Mouse (Mus musculus) MEL (cell line): ENCODE measurements around the gene Uba3. TPM values are rescaled to one million over a fixed set of nuclear protein-coding genes. Genes with fewer than 3 reads are reported as not detected.

Experiments
- DNase-seq: peaks from one replicate; pipeline ENCODE4 v3.0.0; 2011; ENCODE audit warnings: low read depth, low spot score
- H3K27ac ChIP-seq: 2 replicates; pipeline ENCODE4 v1.5.1; 2012; ENCODE audit warnings: low read depth, mild to moderate bottlenecking, control low read depth, low read length, moderate library complexity; ENCODE audit not compliant: control insufficient read depth
- H3K27me3 ChIP-seq, 2 experiments: fragments of 150-350 bp in 1 of 2; sonication (generic) in 1 of 2; 2 replicates each; pipeline ENCODE4 v1.6.1; 2012; ENCODE audit warnings: low read length in 2 of 2, mild to moderate bottlenecking in 2 of 2, improper control_type of control experiment in 1 of 2, moderate library complexity in 1 of 2; ENCODE audit not compliant: insufficient read depth in 2 of 2, control insufficient read depth in 1 of 2
- H3K36me3 ChIP-seq, 2 experiments: 2 replicates each; pipeline ENCODE4 v1.6.1; 2012 to 2014; ENCODE audit warnings: low read length in 2 of 2, improper control_type of control experiment in 1 of 2, inconsistent platforms in 1 of 2, mild to moderate bottlenecking in 1 of 2; ENCODE audit not compliant: insufficient read depth in 2 of 2, control insufficient read depth in 1 of 2
- H3K4me1 ChIP-seq, 2 experiments: fragments of 150-350 bp in 1 of 2; sonication (generic) in 1 of 2; 2 replicates each; pipeline ENCODE4 v1.6.1; 2012; ENCODE audit warnings: low read length in 2 of 2, improper control_type of control experiment in 1 of 2, mild to moderate bottlenecking in 1 of 2; ENCODE audit not compliant: insufficient read depth in 2 of 2, control insufficient read depth in 1 of 2
- H3K4me3 ChIP-seq, 2 experiments: fragments of 150-350 bp in 1 of 2; sonication (generic) in 1 of 2; 2 replicates each; pipeline ENCODE4 v1.5.1; 2012; ENCODE audit warnings: low read depth in 2 of 2, low read length in 2 of 2, mild to moderate bottlenecking in 2 of 2, moderate library complexity in 2 of 2, control low read depth in 1 of 2, improper control_type of control experiment in 1 of 2; ENCODE audit not compliant: control insufficient read depth in 1 of 2, insufficient read depth in 1 of 2
- H3K79me2 ChIP-seq: 2 replicates; pipeline ENCODE4 v1.6.1; 2012; ENCODE audit warnings: mild to moderate bottlenecking, low read length, moderate library complexity; ENCODE audit not compliant: control insufficient read depth, poor library complexity, insufficient read depth
- H3K9ac ChIP-seq: 2 replicates; pipeline ENCODE4 v1.6.1; 2012; ENCODE audit warnings: low read depth, mild to moderate bottlenecking, control low read depth, low read length, moderate library complexity; ENCODE audit not compliant: control insufficient read depth, poor library complexity, severe bottlenecking
- H3K9me3 ChIP-seq: fragments of 150-350 bp; sonication (generic); replicated peaks from 2 replicates; pipeline ENCODE4 v1.6.1; 2012; ENCODE audit warnings: mild to moderate bottlenecking, low read length, improper control_type of control experiment, moderate library complexity; ENCODE audit not compliant: insufficient read depth
- BHLHE40 ChIP-seq: IDR thresholded peaks from 2 replicates; pipeline ENCODE4 v1.6.1; 2012; ENCODE audit warnings: low read depth, mild to moderate bottlenecking, inconsistent platforms, low read length, improper control_type of control experiment, borderline replicate concordance
- CHD1 ChIP-seq: IDR thresholded peaks from 2 replicates; pipeline ENCODE4 v1.6.1; 2012; ENCODE audit warnings: low read depth, mild to moderate bottlenecking, inconsistent platforms, low read length, improper control_type of control experiment
- CHD2 ChIP-seq: IDR thresholded peaks from 2 replicates; pipeline ENCODE4 v1.6.1; 2011; ENCODE audit warnings: low read length, improper control_type of control experiment
- E2F4 ChIP-seq: IDR thresholded peaks from 2 replicates; pipeline ENCODE4 v1.6.1; 2011; ENCODE audit warnings: low read depth, low read length, improper control_type of control experiment, borderline replicate concordance
- ELF1 ChIP-seq: IDR thresholded peaks from 2 replicates; pipeline ENCODE4 v1.6.1; 2014; ENCODE audit warnings: low read depth, mild to moderate bottlenecking, inconsistent platforms, low read length, improper control_type of control experiment, moderate library complexity
- EP300 ChIP-seq, 2 experiments: IDR thresholded peaks; 2 replicates each; pipeline ENCODE4 v1.6.1; 2011; ENCODE audit warnings: improper control_type of control experiment in 2 of 2, low read length in 2 of 2, low read depth in 1 of 2, mild to moderate bottlenecking in 1 of 2
- ETS1 ChIP-seq: IDR thresholded peaks from 2 replicates; pipeline ENCODE4 v1.6.1; 2012; ENCODE audit warnings: low read depth, mild to moderate bottlenecking, inconsistent platforms, low read length, improper control_type of control experiment, moderate library complexity
- HCFC1 ChIP-seq: IDR thresholded peaks from 2 replicates; pipeline ENCODE4 v1.6.1; 2012; ENCODE audit warnings: low read depth, mild to moderate bottlenecking, inconsistent platforms, low read length, improper control_type of control experiment, moderate library complexity
- MAX ChIP-seq: IDR thresholded peaks from 2 replicates; pipeline ENCODE4 v1.6.1; 2011; ENCODE audit warnings: low read length, improper control_type of control experiment
- MAZ ChIP-seq: IDR thresholded peaks from 2 replicates; pipeline ENCODE4 v1.6.1; 2012; ENCODE audit warnings: low read depth, mild to moderate bottlenecking, inconsistent platforms, low read length, improper control_type of control experiment
- RAD21 ChIP-seq: IDR thresholded peaks from 2 replicates; pipeline ENCODE4 v1.6.1; 2011; ENCODE audit warnings: mild to moderate bottlenecking, low read depth, low read length, improper control_type of control experiment
- USF1 ChIP-seq: IDR thresholded peaks from 2 replicates; pipeline ENCODE4 v1.6.1; 2014; ENCODE audit warnings: low read depth, mild to moderate bottlenecking, inconsistent platforms, low read length, improper control_type of control experiment, moderate library complexity
- USF2 ChIP-seq, 2 experiments: IDR thresholded peaks; 2 replicates each; pipeline ENCODE4 v1.6.1; 2011 to 2012; ENCODE audit warnings: improper control_type of control experiment in 2 of 2, low read length in 2 of 2, borderline replicate concordance in 1 of 2, inconsistent platforms in 1 of 2, low read depth in 1 of 2, mild to moderate bottlenecking in 1 of 2; ENCODE audit not compliant: insufficient read depth in 1 of 2
- ZC3H11A ChIP-seq: IDR thresholded peaks from 2 replicates; pipeline ENCODE4 v1.6.1; 2012; ENCODE audit warnings: low read depth, mild to moderate bottlenecking, inconsistent platforms, low read length, improper control_type of control experiment
- ZKSCAN1 ChIP-seq: IDR thresholded peaks from 2 replicates; pipeline ENCODE4 v1.6.1; 2012; ENCODE audit warnings: low read depth, mild to moderate bottlenecking, inconsistent platforms, low read length, improper control_type of control experiment, moderate library complexity
- polyA plus RNA-seq, 2 experiments: library from polyadenylated mRNA; stranded (reverse) in 1 of 2; unstranded in 1 of 2; fragments of >175 nt in 1 of 2; fragments of >200 nt in 1 of 2; gene quantifications; 2 replicates each; pipeline versions ENCODE4 v1.2.1 to v1.2.4; 2012; ENCODE audit warnings: low replicate concordance in 2 of 2, low read depth in 1 of 2; ENCODE audit not compliant: insufficient read length in 2 of 2, insufficient read depth in 1 of 2, missing spikeins in 1 of 2
- total RNA-seq: library from RNA; depleted of rRNA; stranded (reverse); fragments of 300-350 nt; gene quantifications from 2 replicates; pipeline ENCODE4 v1.2.3, GENCODE M21; 2012; rRNA removed

Uba3 gene
- total and polyA plus RNA-seq, 3 experiments, result 37.1 to 38.1 TPM; not detected in 1

GRCm38 (mm10) chr6:97141811-97142210, 63.6 kb downstream of the Uba3 start:
- no peak for DNase-seq
- no peaks in the 10 kb centered on the region for H3K9me3 ChIP-seq
- no peak overlapping the region for H3K9ac ChIP-seq
- H3K36me3 ChIP-seq, result no peaks in the 10 kb centered on the region
- no peaks in the 10 kb centered on the region for H3K79me2 ChIP-seq
- TF ChIP-seq ELF1, result no peak
- no peak for TF ChIP-seq CHD1
- no peak for TF ChIP-seq ZC3H11A
- TF ChIP-seq BHLHE40, result no peak
- no peak for TF ChIP-seq ZKSCAN1
- no peak for TF ChIP-seq HCFC1
- no peak for TF ChIP-seq USF1
- no peak for TF ChIP-seq RAD21
- TF ChIP-seq USF2 (IDR thresholded peaks at IDR 0.05; ENCODE audit: borderline replicate concordance in 1 of 2, insufficient read depth in 1 of 2, low read depth in 1 of 2, low read length in 2 of 2), result no peak
- no peak for TF ChIP-seq E2F4
- no peak for TF ChIP-seq MAX
- TF ChIP-seq MAZ, result no peak
- no peak for TF ChIP-seq ETS1
- no peak for TF ChIP-seq CHD2
- no peak for TF ChIP-seq EP300 (IDR thresholded peaks at IDR 0.05; ENCODE audit: low read depth in 1 of 2, low read length in 2 of 2)
- TF ChIP-seq, all 39 proteins: peak for 0
- H3K4me3 ChIP-seq, result no peak overlapping the region
- H3K4me1 ChIP-seq, result no peaks in the 10 kb centered on the region
- no peak overlapping the region for H3K27ac ChIP-seq
- no peaks in the 10 kb centered on the region for H3K27me3 ChIP-seq

Other genes with a start within 250 kb of the Uba3 start
- not detected in 2 replicates for gene Fam19a4, start 145.2 kb downstream of the Uba3 start, total RNA-seq
- not detected for gene Fam19a4, start 145.2 kb downstream of the Uba3 start, polyA plus RNA-seq
- 4.2 and 6.0 TPM in 2 replicates for gene Eogt, start 56.5 kb downstream of the Uba3 start, total RNA-seq
- gene Eogt, start 56.5 kb downstream of the Uba3 start, polyA plus RNA-seq, result 1 to 10 TPM in 1 of 2 experiments, not detected in 1; 8.3 TPM
- gene Tmf1, start 26.5 kb downstream of the Uba3 start, total RNA-seq, result 19.2 and 21.9 TPM in 2 replicates
- 10 to 100 TPM in 1 of 2 experiments, not detected in 1; 13.5 TPM for gene Tmf1, start 26.5 kb downstream of the Uba3 start, polyA plus RNA-seq
- gene Arl6ip5, start 5.0 kb upstream of the Uba3 start, total RNA-seq, result 38.2 and 39.4 TPM in 2 replicates
- gene Arl6ip5, start 5.0 kb upstream of the Uba3 start, polyA plus RNA-seq, result 100 to 1,000 TPM in 1 of 2 experiments, not detected in 1; 113 TPM
- gene Lmod3, start 47.1 kb upstream of the Uba3 start, total RNA-seq, result not detected in 2 replicates
- gene Lmod3, start 47.1 kb upstream of the Uba3 start, polyA plus RNA-seq, result not detected